Mouse (Mus musculus) granulocyte monocyte progenitor cell, adult 5-6 weeks (primary cell): ENCODE data around the gene Abraxas1. TPM values are rescaled to one million over a fixed set of nuclear protein-coding genes. Genes with fewer than 3 reads are reported as not detected.

Source experiments
- ATAC-seq: replicated peaks from 2 replicates; pipeline ENCODE4 v1.8.0; 2016; ENCODE audit warnings: mild to moderate bottlenecking, moderate TSS enrichment, inconsistent platforms; ENCODE audit not compliant: poor library complexity, severe bottlenecking
- total RNA-seq, 2 experiments: library from RNA; stranded (forward) in 1 of 2; stranded (reverse) in 1 of 2; fragments of 200-712, 200-1000 nt in 1 of 2; fragments of >200 nt in 1 of 2; fragmentation: Nextera tagmentation in 1 of 2; gene quantifications; 2 replicates each; pipeline ENCODE4 v1.2.3; 2014 to 2017

The Abraxas1 gene
- total RNA-seq, 2 experiments from 2014 or later = 28.8 to 30.5 TPM

- ATAC-seq = no peak
Observed at GRCm38 (mm10) chr5:100826531-100826930, 5.8 kb upstream of the Abraxas1 start.

GRCm38 (mm10) chr5:100825975-100826374, 5.2 kb upstream of the Abraxas1 start:
- ATAC-seq = no peak

- no peak for ATAC-seq
Observed at GRCm38 (mm10) chr5:100822826-100823225, 2.1 kb upstream of the Abraxas1 start.

GRCm38 (mm10) chr5:100821375-100821774, 610 bp upstream of the Abraxas1 start:
- ATAC-seq = peak; percentile 82

- ATAC-seq = peak; percentile 31; the same call in 1 of the 2 replicates
Observed at GRCm38 (mm10) chr5:100819568-100820480, 941 bp downstream of the Abraxas1 start.

GRCm38 (mm10) chr5:100818341-100818740, 2.4 kb downstream of the Abraxas1 start:
- ATAC-seq = no peak

GRCm38 (mm10) chr5:100798165-100798860, 22.5 kb downstream of the Abraxas1 start, which contains the start of the genes Helq and Mrps18c:
Helq (minus strand) TSS chr5:100798598.
Mrps18c (plus strand) TSS chr5:100798627.
- ATAC-seq = peak; percentile 99

GRCm38 (mm10) chr5:100794084-100794483, 26.7 kb downstream of the Abraxas1 start:
- ATAC-seq = no peak

GRCm38 (mm10) chr5:100792261-100792660, 28.5 kb downstream of the Abraxas1 start:
- no peak for ATAC-seq

GRCm38 (mm10) chr5:100787527-100787926, 33.2 kb downstream of the Abraxas1 start:
- ATAC-seq = no peak

- no peak for ATAC-seq
Observed at GRCm38 (mm10) chr5:100779002-100779401, 41.8 kb downstream of the Abraxas1 start.

GRCm38 (mm10) chr5:100776900-100777299, 43.9 kb downstream of the Abraxas1 start:
- ATAC-seq = no peak

- ATAC-seq = no peak
Observed at GRCm38 (mm10) chr5:100775778-100776404, 44.9 kb downstream of the Abraxas1 start.

- ATAC-seq = no peak
Observed at GRCm38 (mm10) chr5:100771575-100771974, 49.2 kb downstream of the Abraxas1 start.

GRCm38 (mm10) chr5:100766026-100766425, 54.7 kb downstream of the Abraxas1 start:
- ATAC-seq = no peak

GRCm38 (mm10) chr5:100761736-100762135, 59.0 kb downstream of the Abraxas1 start:
- no peak for ATAC-seq

- no peak for ATAC-seq
Observed at GRCm38 (mm10) chr5:100760049-100760663, 60.6 kb downstream of the Abraxas1 start.

- ATAC-seq = no peak
Observed at GRCm38 (mm10) chr5:100758121-100758520, 62.6 kb downstream of the Abraxas1 start.
